Mouse (Mus musculus): ENCODE data around the gene Tab2. TPM values are rescaled to one million over a fixed set of nuclear protein-coding genes. Genes with fewer than 3 reads are reported as not detected.

The Tab2 gene
- total and polyA plus RNA-seq, 2 experiments from 2014 or later = 10.8 to 60.7 TPM

DNA sequence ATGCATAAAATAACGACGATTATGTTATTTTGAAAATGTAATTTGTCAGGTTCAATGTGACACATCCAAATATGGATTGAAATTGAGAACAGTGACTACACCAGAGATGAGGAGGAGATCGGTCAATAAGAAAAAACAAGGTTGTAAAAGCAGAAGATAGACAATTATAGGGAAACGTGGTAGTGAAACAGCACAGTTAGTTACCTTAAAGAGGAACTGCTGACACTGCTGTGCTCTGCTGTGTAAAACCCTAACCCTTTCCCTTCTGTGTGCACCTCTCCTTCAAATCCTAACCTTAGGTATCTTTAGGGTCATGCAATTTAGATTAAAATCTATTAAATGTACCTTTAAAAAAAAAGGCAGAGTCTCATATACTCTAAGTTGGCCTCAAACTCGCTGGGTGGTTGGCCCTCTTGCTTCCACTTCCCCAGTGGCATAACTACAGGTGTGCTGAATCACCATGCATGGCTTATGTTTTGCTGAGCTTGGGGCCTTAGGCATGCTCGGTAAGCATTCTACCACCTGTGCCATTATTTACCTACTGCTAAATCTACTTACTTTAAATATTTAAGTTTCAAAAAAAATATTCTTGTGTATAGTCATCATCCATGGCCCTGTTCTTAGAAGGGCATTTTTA lies 19.4 kb downstream of the Tab2 start:
- no peak overlapping the region for H3K4me2 ChIP-seq (ENCODE audit: low read depth, low read length, poor library complexity, severe bottlenecking)
- ATAC-seq (ENCODE audit: low FRiP score) (no peak), DNase-seq (ENCODE audit: low spot score) (no peak)
- no peak overlapping the region for H3K4me3 ChIP-seq (ENCODE audit: low read depth, low read length)
- H3K9me3 ChIP-seq (ENCODE audit: low read length) = no peaks in the 10 kb centered on the region
- no peaks in the 10 kb centered on the region for H3K27me3 ChIP-seq (ENCODE audit: insufficient read depth, low read length)
- H3K4me1 ChIP-seq (ENCODE audit: insufficient read depth, low read length) = no peaks in the 10 kb centered on the region
- no peak overlapping the region for H3K9ac ChIP-seq (replicated peaks; ENCODE audit: low read length, poor library complexity, severe bottlenecking)
- WGBS = 89% methylated on average over 6 of the region's 6 CpGs
- TF ChIP-seq CTCF (IDR thresholded peaks at IDR 0.05) = no peak
- H3K36me3 ChIP-seq (ENCODE audit: insufficient read depth, low read length) = no peaks in the 10 kb centered on the region
- no peak overlapping the region for H3K27ac ChIP-seq (ENCODE audit: low read depth, low read length)

- no peak for TF ChIP-seq CTCF (IDR thresholded peaks at IDR 0.05)
- no peak overlapping the region for H3K27ac ChIP-seq (ENCODE audit: low read depth, low read length)
Measured at GRCm38 (mm10) chr10:7932958-7933357, 23.1 kb downstream of the Tab2 start.

GRCm38 (mm10) chr10:7928996-7929395 lies 27.0 kb downstream of the Tab2 start:
- ATAC-seq (ENCODE audit: low FRiP score) (no peak), DNase-seq (ENCODE audit: low spot score) (no peak)
- no peak overlapping the region for H3K27ac ChIP-seq (ENCODE audit: low read depth, low read length)
- no peaks in the 10 kb centered on the region for H3K9me3 ChIP-seq (ENCODE audit: low read length)
- H3K27me3 ChIP-seq (ENCODE audit: insufficient read depth, low read length) = no peaks in the 10 kb centered on the region
- TF ChIP-seq CTCF (IDR thresholded peaks at IDR 0.05) = no peak
- H3K4me1 ChIP-seq (ENCODE audit: insufficient read depth, low read length) = no peaks in the 10 kb centered on the region
- H3K4me3 ChIP-seq (ENCODE audit: low read depth, low read length) = no peak overlapping the region
- no peaks in the 10 kb centered on the region for H3K36me3 ChIP-seq (ENCODE audit: insufficient read depth, low read length)
- 82% methylated on average over 9 of the region's 9 CpGs for WGBS
- no peak overlapping the region for H3K4me2 ChIP-seq (ENCODE audit: low read depth, low read length, poor library complexity, severe bottlenecking)
- H3K9ac ChIP-seq (replicated peaks; ENCODE audit: low read length, poor library complexity, severe bottlenecking) = no peak overlapping the region

More at GRCm38 (mm10) chr10:7932958-7933357, 23.1 kb downstream of the Tab2 start:
- WGBS = 77% methylated on average over 2 of the region's 2 CpGs
- no peak overlapping the region for H3K4me2 ChIP-seq (ENCODE audit: low read depth, low read length, poor library complexity, severe bottlenecking)
- DNase-seq (ENCODE audit: low spot score) = no peak
- no peaks in the 10 kb centered on the region for H3K36me3 ChIP-seq (ENCODE audit: insufficient read depth, low read length)
- no peaks in the 10 kb centered on the region for H3K27me3 ChIP-seq (ENCODE audit: insufficient read depth, low read length)
- no peaks in the 10 kb centered on the region for H3K9me3 ChIP-seq (ENCODE audit: low read length)
- H3K4me1 ChIP-seq (ENCODE audit: insufficient read depth, low read length) = no peaks in the 10 kb centered on the region
- H3K9ac ChIP-seq (replicated peaks; ENCODE audit: low read length, poor library complexity, severe bottlenecking) = no peak overlapping the region
- ATAC-seq (ENCODE audit: low FRiP score) = no peak
- H3K4me3 ChIP-seq (ENCODE audit: low read depth, low read length) = no peak overlapping the region

DNA sequence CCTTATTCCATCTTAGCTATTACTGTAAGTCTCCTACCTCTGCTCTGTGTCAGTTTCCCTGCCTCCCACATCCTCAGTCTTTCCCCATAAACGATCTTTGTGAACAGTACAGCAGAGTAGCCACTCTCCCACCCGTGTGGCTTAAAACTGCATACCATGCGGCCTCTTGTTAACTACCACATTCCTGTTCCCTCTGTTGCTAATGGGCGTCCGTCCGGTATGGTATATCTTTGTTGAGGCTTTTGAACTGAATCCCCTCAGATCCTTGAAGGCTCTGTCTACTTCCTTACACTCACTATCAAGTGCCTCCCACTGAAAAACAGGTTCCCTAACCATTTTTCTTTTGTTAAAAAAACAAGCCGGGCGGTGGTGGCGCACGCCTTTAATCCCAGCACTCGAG lies 30.5 kb downstream of the Tab2 start:
- whole genome bisulfite sequencing = 77% methylated on average over 11 of the region's 11 CpGs
- Histone ChIP-seq H3K36me3 (ENCODE audit: insufficient read depth, low read length) (peaks cover 8% of the 10 kb centered on the region; the same call in 1 of the 2 replicates), H3K27me3 (ENCODE audit: insufficient read depth, low read length) (no peaks in the 10 kb centered on the region), H3K4me2 (ENCODE audit: low read depth, low read length, poor library complexity, severe bottlenecking) (no peak overlapping the region), H3K4me3 (ENCODE audit: low read depth, low read length) (no peak overlapping the region), H3K9me3 (ENCODE audit: low read length) (no peaks in the 10 kb centered on the region), H3K9ac (replicated peaks; ENCODE audit: low read length, poor library complexity, severe bottlenecking) (no peak overlapping the region), H3K4me1 (ENCODE audit: insufficient read depth, low read length) (no peaks in the 10 kb centered on the region), H3K27ac (ENCODE audit: low read depth, low read length) (no peak overlapping the region)
- no peak for ATAC-seq (ENCODE audit: low FRiP score)
- DNase-seq (ENCODE audit: low spot score) = no peak
- no peak for TF ChIP-seq CTCF (IDR thresholded peaks at IDR 0.05)

DNA sequence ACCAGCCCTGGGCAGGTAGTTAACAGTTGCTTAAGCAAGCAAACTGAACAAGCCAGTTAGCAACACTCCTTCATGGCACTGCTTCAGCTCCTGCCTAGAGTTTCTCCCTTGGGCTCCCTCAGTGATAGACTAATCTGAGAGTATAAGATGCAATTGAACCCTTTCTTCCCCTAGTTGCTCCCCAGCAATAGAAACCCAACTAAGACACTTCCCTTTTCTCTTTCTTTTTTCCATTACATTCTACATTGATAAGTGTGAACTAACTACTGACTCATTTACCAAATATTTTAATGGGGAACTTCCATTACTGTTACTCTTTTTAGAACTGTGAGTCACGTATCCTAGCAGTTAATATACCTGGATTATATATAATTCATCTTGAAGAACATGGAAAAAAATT lies 32.6 kb downstream of the Tab2 start:
- WGBS = 95% methylated on average over 1 of the region's 1 CpGs
- Histone ChIP-seq H3K9me3 (ENCODE audit: low read length) (no peaks in the 10 kb centered on the region), H3K27ac (ENCODE audit: low read depth, low read length) (no peak overlapping the region), H3K4me1 (ENCODE audit: insufficient read depth, low read length) (no peaks in the 10 kb centered on the region), H3K9ac (replicated peaks; ENCODE audit: low read length, poor library complexity, severe bottlenecking) (no peak overlapping the region), H3K27me3 (ENCODE audit: insufficient read depth, low read length) (no peaks in the 10 kb centered on the region), H3K4me2 (ENCODE audit: low read depth, low read length, poor library complexity, severe bottlenecking) (no peak overlapping the region), H3K36me3 (ENCODE audit: insufficient read depth, low read length) (peaks cover 25% of the 10 kb centered on the region), H3K4me3 (ENCODE audit: low read depth, low read length) (no peak overlapping the region)
- DNase-seq (ENCODE audit: low spot score) (no peak), ATAC-seq (ENCODE audit: low FRiP score) (no peak)
- TF ChIP-seq CTCF (IDR thresholded peaks at IDR 0.05) = no peak

- Histone ChIP-seq H3K4me3 (ENCODE audit: low read depth, low read length) (no peak overlapping the region), H3K27ac (ENCODE audit: low read depth, low read length) (no peak overlapping the region), H3K9ac (replicated peaks; ENCODE audit: low read length, poor library complexity, severe bottlenecking) (no peak overlapping the region), H3K4me1 (ENCODE audit: insufficient read depth, low read length) (no peaks in the 10 kb centered on the region), H3K27me3 (ENCODE audit: insufficient read depth, low read length) (no peaks in the 10 kb centered on the region), H3K36me3 (ENCODE audit: insufficient read depth, low read length) (peaks cover 15% of the 10 kb centered on the region), H3K9me3 (ENCODE audit: low read length) (no peaks in the 10 kb centered on the region), H3K4me2 (ENCODE audit: low read depth, low read length, poor library complexity, severe bottlenecking) (no peak overlapping the region)
- 77% methylated on average over 10 of the region's 10 CpGs for WGBS
- ATAC-seq (ENCODE audit: low FRiP score) = no peak
- DNase-seq (ENCODE audit: low spot score) = peak; percentile 60
- no peak for TF ChIP-seq CTCF (IDR thresholded peaks at IDR 0.05)
Measured at GRCm38 (mm10) chr10:7911268-7911667, 44.8 kb downstream of the Tab2 start.
